Mouse (Mus musculus): ENCODE results near the gene Angptl8.

GRCm38 (mm10) chr9:21791861-21792260 lies 43.4 kb upstream of the Angptl8 start:
- no peak for TF ChIP-seq CHD2 (IDR thresholded peaks at IDR 0.05; ENCODE audit: low read depth, low read length)
- no peak for TF ChIP-seq MAFK (IDR thresholded peaks at IDR 0.05; ENCODE audit: insufficient read depth, low read depth, low read length)

Measured in ES-E14 (cell line).